Mouse (Mus musculus) stomach, postnatal 0 days (tissue): ENCODE data around the gene A230072I06Rik. TPM values are rescaled to one million over a fixed set of nuclear protein-coding genes. Genes with fewer than 3 reads are reported as not detected.

Experiments used
- ATAC-seq: fragments of 200-750 bp; cut with Nextera tagmentation; 2 replicates; pipeline ENCODE4 v1.8.0; 2017; ENCODE audit not compliant: low FRiP score, low TSS enrichment
- DNase-seq: peaks from one replicate; pipeline ENCODE4 v3.0.0-alpha.2; 2016; ENCODE audit warnings: low spot score
- H3K27ac ChIP-seq: fragments of 300-500 bp; sonication (generic); replicated peaks from 2 replicates; pipeline ENCODE4 v1.5.1; 2014; ENCODE audit warnings: mild to moderate bottlenecking, control low read depth
- H3K27me3 ChIP-seq: fragments of 300-500 bp; sonication (generic); 2 replicates; pipeline ENCODE4 v1.6.1; 2014; ENCODE audit warnings: low read length; ENCODE audit not compliant: control insufficient read depth, insufficient read depth
- H3K36me3 ChIP-seq: fragments of 300-500 bp; sonication (generic); 2 replicates; pipeline ENCODE4 v1.6.1; 2014; ENCODE audit warnings: low read length, mixed read lengths; ENCODE audit not compliant: control insufficient read depth, insufficient read depth
- H3K4me1 ChIP-seq: fragments of 300-500 bp; sonication (generic); replicated peaks from 2 replicates; pipeline ENCODE4 v1.6.1; 2014; ENCODE audit warnings: antibody characterized with exemption; ENCODE audit not compliant: control insufficient read depth, insufficient read depth
- H3K4me2 ChIP-seq: fragments of 300-500 bp; sonication (generic); replicated peaks from 2 replicates; pipeline ENCODE4 v1.6.1; 2014; ENCODE audit warnings: low read depth, mild to moderate bottlenecking, control low read depth, moderate library complexity
- H3K4me3 ChIP-seq: fragments of 300-500 bp; sonication (generic); 2 replicates; pipeline ENCODE4 v1.5.1; 2014; ENCODE audit warnings: low read depth, low read length, control low read depth
- H3K9ac ChIP-seq: fragments of 300-500 bp; sonication (generic); 2 replicates; pipeline ENCODE4 v1.6.1; 2014; ENCODE audit warnings: mild to moderate bottlenecking, low read length, control low read depth, mixed read lengths
- H3K9me3 ChIP-seq: fragments of 300-500 bp; sonication (generic); 2 replicates; pipeline ENCODE4 v1.6.1; 2016; ENCODE audit warnings: low read length; ENCODE audit not compliant: control insufficient read depth
- CTCF ChIP-seq: IDR thresholded peaks from 2 replicates; pipeline ENCODE4 v1.5.1; 2016; ENCODE audit warnings: antibody characterized with exemption, low read depth, mild to moderate bottlenecking, moderate library complexity
- EP300 ChIP-seq: optimal IDR thresholded peaks from 2 replicates; pipeline ENCODE3; 2016; ENCODE audit warnings: antibody characterized with exemption
- WGBS: fragments of 180-500 bp; shearing (Covaris S2); extraction: QIAGEN DNeasy Blood & Tissue Kit; methylation state at CpG from one replicate; pipeline ENCODE4 v1.1.7; 2014; 5-methylcytosine and 5-hydroxymethylcytosine counted together
- polyA plus RNA-seq: library from polyadenylated mRNA; unstranded; fragments of >200 nt; fragmentation: Nextera tagmentation; extraction: Ambion mirVana; gene quantifications from 2 replicates; pipeline ENCODE4 v1.2.1, GENCODE M21; 2015

The A230072I06Rik gene
- polyA plus RNA-seq, 1 experiment from 2014 or later = not detected

DNA sequence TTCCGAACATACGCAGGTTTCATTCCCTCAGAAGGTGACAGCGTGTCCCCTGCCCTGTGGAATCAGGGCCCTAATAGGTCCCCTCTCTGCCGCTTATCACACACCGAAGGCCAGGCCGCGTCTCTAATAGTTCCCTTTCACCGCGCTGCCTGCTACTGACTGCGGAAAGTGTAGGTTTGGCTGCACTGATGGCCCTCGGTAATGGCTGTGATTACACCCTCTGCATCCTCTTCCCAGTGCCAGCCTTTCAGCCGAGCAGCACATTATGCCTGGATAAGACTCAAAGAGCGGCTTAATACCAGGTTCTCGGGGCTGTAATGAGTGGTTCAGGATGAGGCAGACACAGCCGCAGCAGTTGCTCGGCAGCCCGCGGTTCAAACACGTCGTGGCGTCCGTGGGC lies 3.5 kb downstream of the A230072I06Rik start:
- H3K4me2 ChIP-seq = no peak overlapping the region
- no peak overlapping the region for H3K4me3 ChIP-seq
- no peaks in the 10 kb centered on the region for H3K36me3 ChIP-seq
- DNase-seq (no peak), ATAC-seq (no peak)
- 76% methylated on average over 22 of the region's 22 CpGs for WGBS
- TF ChIP-seq EP300 (no peak), CTCF (no peak)
- no peaks in the 10 kb centered on the region for H3K27me3 ChIP-seq
- no peak overlapping the region for H3K9ac ChIP-seq
- H3K4me1 ChIP-seq = no peaks in the 10 kb centered on the region
- H3K27ac ChIP-seq = no peak overlapping the region
- H3K9me3 ChIP-seq = no peaks in the 10 kb centered on the region

DNA sequence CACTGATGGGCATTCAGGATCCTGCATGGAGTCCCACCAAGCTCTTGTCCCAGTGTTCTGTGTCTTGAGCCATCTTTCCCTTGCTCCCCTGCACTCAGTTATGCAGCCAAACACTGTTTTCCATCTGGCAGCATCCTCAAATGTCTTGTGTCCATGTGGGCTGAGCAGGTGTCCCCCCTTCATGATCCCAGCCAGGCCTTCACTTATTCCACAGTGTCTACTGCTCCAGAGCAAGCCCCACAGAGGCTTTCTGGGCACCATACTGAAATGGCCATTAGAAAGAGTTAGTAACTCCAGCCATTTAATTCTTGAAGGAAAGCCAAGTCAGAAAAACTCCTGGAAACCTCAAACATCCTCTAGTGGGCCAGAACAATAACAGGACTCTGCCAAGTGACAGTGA lies 11.9 kb downstream of the A230072I06Rik start:
- no peak for ATAC-seq
- H3K27ac ChIP-seq = no peak overlapping the region

DNA sequence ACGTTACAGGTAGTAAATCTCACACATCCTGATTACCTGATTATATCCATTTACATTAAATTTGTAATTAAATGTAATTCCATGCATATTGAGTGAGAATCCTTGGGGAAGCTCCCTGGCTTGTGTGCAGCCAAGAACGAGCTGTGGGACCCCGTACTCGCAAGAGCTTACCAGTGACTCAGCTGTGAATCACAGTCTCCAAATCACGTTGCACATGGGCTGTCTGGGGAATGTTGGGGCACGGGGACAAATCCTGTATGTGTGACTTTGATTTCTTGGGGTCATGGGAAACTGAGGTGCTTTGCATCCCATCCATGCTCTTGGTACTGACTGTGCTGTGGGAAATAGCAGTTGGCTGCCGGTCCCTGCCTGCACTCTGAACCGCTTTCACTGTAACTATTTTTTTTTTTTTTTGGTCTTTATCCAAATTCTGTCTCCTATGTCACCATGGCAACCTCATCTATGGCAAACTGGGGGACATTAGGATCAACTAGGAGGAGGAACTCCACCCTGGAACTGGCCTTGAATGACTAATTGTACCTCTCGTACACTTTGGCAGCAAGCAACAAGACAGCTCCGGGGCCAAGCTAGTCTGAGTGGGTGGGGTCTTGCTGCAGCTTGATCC lies 19.8 kb downstream of the A230072I06Rik start:
- H3K36me3 ChIP-seq = no peaks in the 10 kb centered on the region
- no peak overlapping the region for H3K27ac ChIP-seq
- H3K9me3 ChIP-seq = no peaks in the 10 kb centered on the region
- 62% methylated on average over 10 of the region's 10 CpGs for WGBS
- no peaks in the 10 kb centered on the region; the same call in 1 of the 2 replicates for H3K27me3 ChIP-seq
- H3K9ac ChIP-seq = no peak overlapping the region
- DNase-seq (no peak), ATAC-seq (no peak)
- no peak for TF ChIP-seq CTCF
- no peak for TF ChIP-seq EP300
- no peak overlapping the region for H3K4me3 ChIP-seq
- H3K4me2 ChIP-seq = no peak overlapping the region
- H3K4me1 ChIP-seq = no peaks in the 10 kb centered on the region

More for the DNA sequence above, 11.9 kb downstream of the A230072I06Rik start:
- no peak overlapping the region for H3K4me2 ChIP-seq
- no peaks in the 10 kb centered on the region for H3K36me3 ChIP-seq
- H3K4me3 ChIP-seq = no peak overlapping the region
- H3K9me3 ChIP-seq = no peaks in the 10 kb centered on the region
- TF ChIP-seq EP300 (no peak), CTCF (no peak)
- no peak for DNase-seq
- no peaks in the 10 kb centered on the region for H3K27me3 ChIP-seq
- H3K4me1 ChIP-seq = no peaks in the 10 kb centered on the region
- no peak overlapping the region for H3K9ac ChIP-seq

DNA sequence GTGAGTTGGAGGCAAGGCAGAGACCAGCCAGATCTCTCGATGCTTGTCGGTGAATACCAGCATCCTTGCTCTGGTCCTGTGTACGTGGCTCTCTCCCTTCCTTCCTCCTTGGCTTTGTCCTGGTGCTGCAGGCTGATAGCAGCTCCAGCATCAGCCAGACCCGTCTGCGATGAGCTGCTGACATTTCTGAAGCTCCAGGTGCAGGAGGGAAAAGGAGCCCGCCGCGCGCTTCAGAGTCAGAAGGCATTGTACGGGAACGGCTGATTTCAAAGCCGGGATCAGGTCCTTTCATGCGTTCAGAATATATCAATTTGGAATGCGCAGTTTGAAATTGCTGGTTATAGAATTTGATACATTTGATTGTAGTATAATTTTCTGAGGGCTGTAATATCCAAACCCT lies 23.4 kb downstream of the A230072I06Rik start:
- Histone ChIP-seq H3K4me3 (no peak overlapping the region), H3K4me2 (no peak overlapping the region), H3K9me3 (no peaks in the 10 kb centered on the region), H3K9ac (no peak overlapping the region), H3K36me3 (no peaks in the 10 kb centered on the region), H3K27ac (no peak overlapping the region), H3K4me1 (no peaks in the 10 kb centered on the region), H3K27me3 (no peaks in the 10 kb centered on the region; the same call in 1 of the 2 replicates)
- TF ChIP-seq CTCF (no peak), EP300 (no peak)
- DNase-seq (no peak), ATAC-seq (no peak)
- WGBS = 77% methylated on average over 14 of the region's 14 CpGs

DNA sequence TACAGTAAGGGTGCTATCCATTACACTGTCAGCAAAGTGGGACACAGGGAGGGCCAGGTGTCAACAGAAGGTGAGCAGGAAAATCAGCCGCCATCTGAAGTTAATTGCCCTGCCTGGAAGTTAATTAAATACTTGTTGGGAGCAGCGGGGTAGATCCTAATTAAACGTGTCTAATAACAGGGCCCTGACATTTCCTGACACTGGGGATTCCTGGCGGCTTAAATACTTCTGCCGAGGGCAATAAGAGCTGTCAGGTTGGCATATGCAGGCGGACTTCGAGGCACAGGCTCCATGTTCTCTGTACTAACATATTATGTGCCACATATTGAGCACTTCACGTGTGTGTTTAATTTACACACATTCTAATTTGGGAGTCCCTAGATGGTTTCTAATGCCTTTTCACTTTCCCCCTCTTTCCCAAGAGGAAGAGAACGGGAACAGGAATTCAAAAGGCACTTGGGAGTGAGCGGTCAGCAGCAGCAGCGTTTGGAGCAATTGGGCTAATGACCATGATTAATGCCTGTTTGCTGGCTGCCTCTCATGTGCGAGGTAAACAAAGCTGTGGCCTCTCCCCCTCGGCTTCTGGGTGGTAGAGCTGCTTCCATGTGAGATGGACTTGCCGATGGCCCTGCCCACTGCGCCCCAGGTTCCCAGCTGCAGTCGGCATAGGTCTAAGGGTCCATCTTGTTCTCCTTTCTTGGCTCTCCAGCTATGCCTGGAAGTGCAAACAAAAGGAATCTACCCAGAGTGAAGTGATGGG lies 34.5 kb downstream of the A230072I06Rik start:
- Histone ChIP-seq H3K27ac (no peak overlapping the region), H3K36me3 (no peaks in the 10 kb centered on the region), H3K9ac (no peak overlapping the region), H3K4me3 (no peak overlapping the region), H3K4me1 (no peaks in the 10 kb centered on the region), H3K4me2 (no peak overlapping the region), H3K9me3 (no peaks in the 10 kb centered on the region), H3K27me3 (no peaks in the 10 kb centered on the region)
- TF ChIP-seq CTCF = no peak
- TF ChIP-seq EP300 = no peak
- ATAC-seq (no peak), DNase-seq (no peak)
- 37% methylated on average over 16 of the region's 16 CpGs for WGBS

DNA sequence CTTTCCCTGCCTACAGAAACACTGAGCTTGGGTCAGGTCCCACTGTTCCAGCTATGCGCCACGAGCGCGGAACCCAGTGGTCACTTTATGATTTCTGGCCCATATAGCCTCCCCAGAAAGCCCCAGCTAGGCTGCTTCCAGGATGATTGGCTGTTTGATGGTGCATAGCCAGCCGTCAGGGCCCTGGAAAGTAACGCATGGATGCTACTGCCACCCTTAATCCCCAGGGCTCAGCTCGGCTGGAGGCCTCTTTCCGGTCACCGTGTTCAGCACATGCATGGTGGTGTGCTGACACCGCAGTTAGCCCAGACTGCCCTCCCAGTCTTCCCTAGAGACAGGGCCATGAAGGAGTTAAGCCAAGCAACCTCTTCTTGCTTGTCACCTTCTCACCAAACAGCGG lies 35.6 kb downstream of the A230072I06Rik start:
- DNase-seq = no peak
- no peak overlapping the region for H3K4me3 ChIP-seq
- ATAC-seq = no peak
- TF ChIP-seq CTCF (no peak), EP300 (no peak)
- WGBS = 60% methylated on average over 11 of the region's 11 CpGs
- H3K9ac ChIP-seq = no peak overlapping the region
- no peaks in the 10 kb centered on the region for H3K27me3 ChIP-seq
- H3K27ac ChIP-seq = no peak overlapping the region
- no peaks in the 10 kb centered on the region for H3K9me3 ChIP-seq
- H3K4me1 ChIP-seq = no peaks in the 10 kb centered on the region
- H3K36me3 ChIP-seq = no peaks in the 10 kb centered on the region
- H3K4me2 ChIP-seq = no peak overlapping the region
